Mouse (Mus musculus) lung, embryonic 14.5 days (tissue): ENCODE measurements around the gene Abhd14a. TPM values are rescaled to one million over a fixed set of nuclear protein-coding genes. Genes with fewer than 3 reads are reported as not detected.

Source experiments
- ATAC-seq: fragments of 200-750 bp; cut with Nextera tagmentation; 2 replicates; pipeline ENCODE4 v1.8.0; 2017; ENCODE audit warnings: mild to moderate bottlenecking, moderate TSS enrichment, moderate library complexity; ENCODE audit not compliant: insufficient read depth
- DNase-seq: peaks from one replicate; pipeline ENCODE4 v3.0.0-alpha.2; 2015
- H3K27ac ChIP-seq: fragments of 300-500 bp; sonication (generic); 2 replicates; pipeline ENCODE4 v1.5.1; 2014; ENCODE audit warnings: low read depth, mild to moderate bottlenecking, moderate library complexity
- H3K27me3 ChIP-seq: fragments of 300-500 bp; sonication (generic); 2 replicates; pipeline ENCODE4 v1.6.1; 2014; ENCODE audit warnings: low read length, control low read depth; ENCODE audit not compliant: insufficient read depth
- H3K36me3 ChIP-seq: fragments of 300-500 bp; sonication (generic); 2 replicates; pipeline ENCODE4 v1.6.1; 2014; ENCODE audit warnings: control low read depth; ENCODE audit not compliant: insufficient read depth
- H3K4me1 ChIP-seq: fragments of 300-500 bp; sonication (generic); 2 replicates; pipeline ENCODE4 v1.6.1; 2014; ENCODE audit warnings: antibody characterized with exemption, control low read depth; ENCODE audit not compliant: insufficient read depth
- H3K4me2 ChIP-seq: fragments of 300-500 bp; sonication (generic); 2 replicates; pipeline ENCODE4 v1.6.1; 2014; ENCODE audit warnings: mild to moderate bottlenecking
- H3K4me3 ChIP-seq: fragments of 300-500 bp; sonication (generic); 2 replicates; pipeline ENCODE4 v1.5.1; 2014; ENCODE audit warnings: low read depth, low read length
- H3K9ac ChIP-seq: fragments of 300-500 bp; sonication (generic); 2 replicates; pipeline ENCODE4 v1.6.1; 2014
- H3K9me3 ChIP-seq: fragments of 300-500 bp; sonication (generic); 2 replicates; pipeline ENCODE4 v1.6.1; 2016; ENCODE audit warnings: low read depth, low read length, control low read depth
- CTCF ChIP-seq: IDR thresholded peaks from 2 replicates; pipeline ENCODE4 v1.5.1; 2016; ENCODE audit warnings: antibody characterized with exemption, low read depth
- WGBS: fragments of 180-500 bp; shearing (Covaris S2); extraction: QIAGEN DNeasy Blood & Tissue Kit; methylation state at CpG from one replicate; pipeline ENCODE4 v1.1.7; 2014; 5-methylcytosine and 5-hydroxymethylcytosine counted together
- polyA plus RNA-seq: library from polyadenylated mRNA; unstranded; fragments of >200 nt; fragmentation: Nextera tagmentation; extraction: Ambion mirVana; gene quantifications from 2 replicates; pipeline ENCODE4 v1.2.1, GENCODE M21; 2014

Abhd14a gene
- polyA plus RNA-seq, 1 experiment from 2014 or later = 48.4 TPM

DNA sequence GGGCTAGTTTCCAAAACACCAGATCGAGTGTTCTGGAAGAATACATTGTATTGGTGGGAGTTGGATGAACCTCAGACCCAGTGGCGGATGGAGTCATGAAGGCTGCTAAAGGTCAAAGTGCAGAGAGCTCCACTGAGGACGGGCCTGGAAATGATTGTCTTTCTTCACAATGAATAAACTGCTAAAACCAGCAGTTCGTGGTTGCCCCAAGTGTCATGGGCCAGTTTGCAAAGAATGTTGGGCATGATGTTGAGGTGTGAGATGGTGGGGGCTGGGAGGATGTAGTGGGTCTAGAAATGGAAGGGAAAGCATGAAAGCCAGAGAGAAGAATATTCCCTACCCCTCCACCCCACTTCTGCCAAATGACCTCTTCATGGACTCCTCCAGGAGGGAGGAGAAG lies 2.6 kb downstream of the Abhd14a start:
- Histone ChIP-seq H3K4me3 (no peak overlapping the region), H3K27ac (no peak overlapping the region), H3K4me1 (peaks cover 10% of the 10 kb centered on the region), H3K9ac (no peak overlapping the region), H3K4me2 (no peak overlapping the region), H3K27me3 (no peaks in the 10 kb centered on the region), H3K36me3 (0 out of 2 replicates have a peak, but pooled peaks cover 6% of the 10 kb centered on the region), H3K9me3 (no peaks in the 10 kb centered on the region)
- WGBS = 72% methylated on average over 4 of the region's 4 CpGs
- no peak for ATAC-seq
- no peak for TF ChIP-seq CTCF
- DNase-seq = no peak

GRCm38 (mm10) chr9:106442680-106443079 lies 4.8 kb downstream of the Abhd14a start:
- Histone ChIP-seq H3K4me1 (peaks cover 7% of the 10 kb centered on the region), H3K27ac (no peak overlapping the region), H3K4me3 (no peak overlapping the region), H3K9me3 (no peaks in the 10 kb centered on the region), H3K36me3 (0 out of 2 replicates have a peak, but pooled peaks cover 6% of the 10 kb centered on the region), H3K9ac (no peak overlapping the region), H3K4me2 (no peak overlapping the region), H3K27me3 (no peaks in the 10 kb centered on the region)
- DNase-seq (no peak), ATAC-seq (no peak)
- 73% methylated on average over 5 of the region's 5 CpGs for WGBS
- peak; percentile 40 for TF ChIP-seq CTCF

- Histone ChIP-seq H3K9ac (no peak overlapping the region), H3K27ac (no peak overlapping the region), H3K4me1 (peaks cover 3% of the 10 kb centered on the region; the same call in 1 of the 2 replicates), H3K4me3 (no peak overlapping the region), H3K9me3 (no peaks in the 10 kb centered on the region), H3K27me3 (no peaks in the 10 kb centered on the region), H3K36me3 (peaks cover 29% of the 10 kb centered on the region), H3K4me2 (no peak overlapping the region)
- WGBS = 69% methylated on average over 9 of the region's 9 CpGs
- TF ChIP-seq CTCF = no peak
- DNase-seq (no peak), ATAC-seq (no peak)
These were observed 10.9 kb downstream of the Abhd14a start for GRCm38 (mm10) chr9:106436566-106436965.

GRCm38 (mm10) chr9:106433389-106433788 lies 14.1 kb downstream of the Abhd14a start:
- H3K4me1 ChIP-seq = peaks cover 3% of the 10 kb centered on the region; the same call in 1 of the 2 replicates
- no peak overlapping the region for H3K9ac ChIP-seq
- TF ChIP-seq CTCF = no peak

DNA sequence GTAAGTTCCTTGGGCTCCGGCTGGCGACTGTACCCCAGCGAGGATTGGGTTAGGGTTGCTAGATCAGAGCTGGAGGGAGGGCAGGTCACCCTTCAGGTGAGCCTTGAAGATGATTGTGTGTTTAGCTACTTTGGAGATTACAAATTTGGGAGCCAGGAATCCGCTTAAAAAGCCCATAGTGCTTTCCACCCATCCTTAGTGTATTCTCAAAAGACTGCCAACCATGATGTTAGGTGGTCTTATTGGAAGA lies 17.5 kb downstream of the Abhd14a start:
- WGBS = 3% methylated on average over 4 of the region's 4 CpGs
- H3K9me3 ChIP-seq = no peaks in the 10 kb centered on the region
- ATAC-seq = no peak

More at GRCm38 (mm10) chr9:106433389-106433788, 14.1 kb downstream of the Abhd14a start:
- Histone ChIP-seq H3K4me2 (no peak overlapping the region), H3K27me3 (no peaks in the 10 kb centered on the region), H3K36me3 (peaks cover 40% of the 10 kb centered on the region), H3K27ac (no peak overlapping the region), H3K4me3 (no peak overlapping the region), H3K9me3 (no peaks in the 10 kb centered on the region)
- ATAC-seq = no peak
- 65% methylated on average over 7 of the region's 7 CpGs for WGBS
- no peak for DNase-seq

DNA sequence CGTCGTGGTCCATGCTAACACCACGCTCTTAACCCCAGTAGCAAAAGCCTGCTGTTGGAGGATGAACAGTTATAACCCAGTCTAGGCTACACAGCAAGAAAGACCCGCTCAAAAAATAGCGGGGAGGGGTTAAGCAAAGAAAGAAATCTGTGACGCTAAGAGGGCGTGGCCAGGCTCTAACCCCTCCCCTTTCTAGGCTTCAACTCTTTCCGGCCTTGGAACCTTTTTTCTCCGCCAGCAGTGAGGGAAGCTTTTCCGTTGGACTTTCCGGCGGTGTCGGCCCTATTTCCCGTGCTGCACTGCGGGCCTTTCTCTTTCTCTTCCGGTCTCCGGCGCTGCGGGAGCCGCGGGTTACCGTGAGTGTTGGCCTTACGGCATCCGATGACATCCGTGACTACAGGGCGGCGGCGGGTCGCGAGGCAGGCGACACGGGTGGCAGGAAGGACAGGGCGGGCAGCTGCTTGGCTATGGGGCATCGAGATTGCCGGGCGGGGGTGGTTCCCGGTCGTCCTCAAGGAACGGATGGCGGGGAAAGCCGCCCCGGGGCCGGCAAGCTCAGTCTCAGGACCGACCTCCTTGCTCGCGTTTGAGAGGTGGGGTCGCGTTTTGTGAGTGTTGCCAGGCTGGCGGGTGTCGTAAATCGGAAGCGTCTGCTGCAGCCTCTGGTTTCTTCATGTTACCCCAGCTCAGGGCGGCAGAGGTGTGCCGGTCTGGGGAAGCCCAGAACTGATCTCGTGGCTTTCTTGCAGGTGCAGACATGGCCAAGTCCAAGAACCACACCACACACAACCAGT lies 18.1 kb downstream of the Abhd14a start, which contains the start of gene Rpl29:
TSS of gene Rpl29 (plus strand) at position 234 of the 794 bp plus-strand sequence.
- TF ChIP-seq CTCF = no peak
- Histone ChIP-seq H3K9me3 (no peaks in the 10 kb centered on the region), H3K4me2 (peak within 1 kb of the TSS; percentile 89), H3K27me3 (no peaks in the 10 kb centered on the region), H3K9ac (peak within 1 kb of the TSS; percentile 96), H3K4me1 (0 out of 2 replicates have a peak, but pooled peaks cover 3% of the 10 kb centered on the region), H3K27ac (peak within 1 kb of the TSS; percentile 98), H3K4me3 (peak within 1 kb of the TSS; percentile 87), H3K36me3 (peaks cover 39% of the 10 kb centered on the region)
- ATAC-seq = peak; percentile 92
- DNase-seq = peak; percentile 100
- WGBS = under 1% methylated on average over 55 of the region's 55 CpGs

More for the DNA sequence above, 17.5 kb downstream of the Abhd14a start:
- Histone ChIP-seq H3K4me3 (peak overlapping the region; percentile 87), H3K9ac (peak overlapping the region; percentile 96), H3K4me2 (peak overlapping the region; percentile 89), H3K36me3 (peaks cover 40% of the 10 kb centered on the region), H3K4me1 (0 out of 2 replicates have a peak, but pooled peaks cover 3% of the 10 kb centered on the region), H3K27ac (peak overlapping the region; percentile 98), H3K27me3 (no peaks in the 10 kb centered on the region)
- no peak for DNase-seq
- TF ChIP-seq CTCF = no peak

- TF ChIP-seq CTCF = no peak; the same call in 1 of the 2 replicates
- Histone ChIP-seq H3K36me3 (peaks cover 33% of the 10 kb centered on the region), H3K9me3 (no peaks in the 10 kb centered on the region), H3K9ac (peak overlapping the region; percentile 66), H3K27ac (peak overlapping the region; percentile 98), H3K4me1 (0 out of 2 replicates have a peak, but pooled peaks cover 3% of the 10 kb centered on the region), H3K27me3 (no peaks in the 10 kb centered on the region), H3K4me2 (peak overlapping the region; percentile 86), H3K4me3 (peak overlapping the region; percentile 87)
- DNase-seq (peak; percentile 34), ATAC-seq (peak; percentile 60)
- WGBS = 11% methylated on average over 11 of the region's 11 CpGs
These were observed 18.7 kb downstream of the Abhd14a start for GRCm38 (mm10) chr9:106428719-106429220.
